Mouse (Mus musculus) megakaryocyte-erythroid progenitor cell, adult 5-6 weeks (primary cell): ENCODE data around the gene Rnf151. TPM values are rescaled to one million over a fixed set of nuclear protein-coding genes. Genes with fewer than 3 reads are reported as not detected.

Source experiments
- ATAC-seq: replicated peaks from 2 replicates; pipeline ENCODE4 v1.8.0; 2016; ENCODE audit warnings: mild to moderate bottlenecking, inconsistent platforms; ENCODE audit not compliant: severe bottlenecking, poor library complexity, low FRiP score, low TSS enrichment
- total RNA-seq, 2 experiments: library from RNA; stranded (forward) in 1 of 2; stranded (reverse) in 1 of 2; fragments of 200-1000, 215-1000 nt in 1 of 2; fragments of >200 nt in 1 of 2; fragmentation: Nextera tagmentation in 1 of 2; gene quantifications; 2 replicates each; pipeline ENCODE4 v1.2.3; 2014 to 2017

The Rnf151 gene
- total RNA-seq (2014; fragmentation: Nextera tagmentation) = 0.72 TPM in 1 of 2 replicates, not detected in the other
- 0.27 TPM in 1 of 2 replicates, not detected in the other for total RNA-seq (2017)

DNA sequence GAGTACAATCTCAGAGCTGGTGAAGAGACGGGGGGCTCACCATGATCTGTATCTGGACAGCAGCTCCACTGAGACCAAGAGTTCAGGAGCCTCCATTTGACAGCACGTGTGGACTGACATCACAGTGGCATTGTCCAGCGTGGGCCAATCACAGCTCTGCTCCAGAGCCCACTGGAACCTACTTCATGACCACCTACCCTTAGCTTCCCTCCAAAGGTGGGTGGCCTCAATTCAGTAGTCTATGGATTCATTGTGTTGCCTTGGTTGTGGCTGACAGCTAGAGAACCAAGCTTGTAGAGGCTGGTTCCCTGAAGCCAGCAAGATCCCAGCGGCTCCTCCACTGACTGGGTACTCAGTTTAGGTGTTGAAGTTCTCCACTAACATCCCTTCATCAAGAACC, at the start of gene Rnf151, which contains the start of gene Rps2:
TSS of gene Rnf151 (minus strand) at position 121 of the 400 bp plus-strand sequence.
TSS of gene Rps2 (plus strand) at position 174 of the 400 bp plus-strand sequence.
- ATAC-seq = no peak

DNA sequence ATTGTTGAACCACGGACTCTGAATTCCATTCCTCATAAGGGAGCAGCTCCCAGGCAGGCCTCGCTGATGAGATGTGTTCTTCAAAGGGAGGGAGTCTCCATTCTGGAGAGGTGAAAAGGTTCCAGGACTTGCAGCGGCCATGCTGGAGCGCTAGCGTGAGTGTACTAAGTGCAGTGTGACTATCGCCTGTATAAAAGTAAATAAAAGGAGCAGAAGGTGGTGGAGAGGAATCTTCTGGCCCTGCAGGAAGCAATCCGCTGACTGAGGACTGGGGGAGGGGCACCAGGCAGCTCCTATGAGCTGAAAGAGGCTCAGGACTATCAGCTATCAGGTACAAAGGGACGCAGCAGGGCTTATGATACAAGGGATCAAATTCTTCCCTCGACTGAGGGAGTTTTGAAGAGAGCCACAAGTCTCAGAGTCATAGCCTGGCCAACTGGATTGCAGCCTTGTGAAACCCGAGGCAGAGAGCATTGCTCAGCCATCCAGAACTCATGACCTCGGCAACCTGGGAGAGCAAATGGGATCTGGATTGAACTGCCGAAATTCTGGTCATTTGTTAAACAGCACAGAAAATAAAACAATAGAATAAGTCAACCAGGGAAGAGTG, 48.5 kb upstream of the Rnf151 start:
- no peak for ATAC-seq

DNA sequence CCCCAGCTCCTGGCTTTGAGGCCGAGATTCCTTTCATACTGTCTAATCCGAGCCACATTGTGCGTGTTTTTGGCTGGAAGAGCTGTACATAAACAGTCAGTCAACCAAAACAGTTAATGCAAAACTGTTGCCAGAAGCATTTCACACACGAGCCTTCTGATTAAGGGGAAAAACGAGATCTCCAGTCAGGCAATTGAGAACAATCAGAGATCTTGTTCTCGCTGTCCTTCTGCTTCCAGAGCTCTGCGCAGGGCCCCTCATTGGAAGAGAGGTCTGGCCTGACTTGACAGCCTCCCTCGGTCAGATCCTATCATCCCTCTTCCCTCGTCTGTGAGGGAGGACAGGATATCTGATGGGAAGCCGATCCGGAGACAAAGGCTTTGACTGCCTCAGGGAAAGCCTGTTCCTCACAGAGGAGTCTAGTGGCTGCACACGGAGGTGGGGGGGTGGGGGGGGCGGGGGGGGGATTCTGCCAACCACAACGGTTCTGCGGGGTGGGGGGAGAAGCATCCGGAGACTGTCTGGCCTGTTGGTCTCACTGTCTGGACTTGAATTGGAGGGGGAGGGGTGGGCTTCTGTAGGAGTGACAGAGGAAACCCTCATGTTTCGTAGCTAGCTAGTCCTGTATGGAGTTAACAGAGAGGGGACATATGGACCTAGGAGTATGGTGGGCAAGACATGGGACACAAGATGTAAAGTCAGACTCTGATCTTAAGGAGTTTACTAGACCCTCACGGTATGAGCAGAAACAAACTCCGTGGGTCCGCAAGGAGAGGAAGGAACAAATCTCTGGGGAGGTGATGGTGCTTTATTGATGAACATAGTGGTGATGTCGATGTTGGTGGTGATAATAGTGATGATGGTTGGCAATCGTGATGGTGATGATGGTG, 47.4 kb upstream of the Rnf151 start:
- ATAC-seq = no peak

DNA sequence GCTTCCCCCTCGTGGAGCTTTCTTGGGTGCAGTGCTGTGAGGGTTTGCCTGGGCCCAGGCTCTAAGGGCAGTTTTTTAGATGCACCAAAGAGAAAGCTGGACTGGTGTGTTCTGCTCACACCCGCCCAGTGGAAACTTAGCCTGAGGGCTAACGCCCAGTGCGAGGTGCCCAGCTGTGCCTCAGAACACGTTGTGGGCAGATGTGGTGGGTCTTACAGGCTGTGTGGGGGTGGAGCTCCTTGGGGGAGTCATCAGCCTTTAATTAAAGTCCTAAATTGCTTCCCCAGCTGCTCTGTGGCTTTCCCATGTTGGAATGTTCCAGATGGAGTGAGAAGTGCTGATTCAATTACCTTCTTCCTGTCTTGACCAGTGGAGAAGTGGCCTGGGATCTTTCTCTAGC, 43.3 kb upstream of the Rnf151 start:
- ATAC-seq = no peak

DNA sequence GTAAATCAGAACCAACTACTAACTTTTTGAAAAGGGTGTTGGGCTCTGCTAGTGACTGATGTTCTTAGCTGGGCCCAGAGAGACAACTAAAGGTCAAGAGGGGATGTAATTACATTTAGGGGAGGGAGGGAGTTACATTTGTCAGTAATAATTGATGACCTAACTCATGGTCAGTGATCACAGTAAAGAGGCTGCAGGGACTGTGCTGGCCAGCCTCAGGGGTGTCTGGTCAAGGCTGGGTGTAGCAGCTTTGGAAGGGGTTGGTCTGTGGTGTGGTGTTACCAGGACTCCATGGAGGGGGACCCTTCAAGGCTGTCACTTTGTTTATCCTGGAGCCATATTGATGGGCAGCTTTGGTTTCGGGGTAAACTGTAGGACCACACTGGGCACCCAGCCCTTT, 39.5 kb upstream of the Rnf151 start:
- no peak for ATAC-seq

DNA sequence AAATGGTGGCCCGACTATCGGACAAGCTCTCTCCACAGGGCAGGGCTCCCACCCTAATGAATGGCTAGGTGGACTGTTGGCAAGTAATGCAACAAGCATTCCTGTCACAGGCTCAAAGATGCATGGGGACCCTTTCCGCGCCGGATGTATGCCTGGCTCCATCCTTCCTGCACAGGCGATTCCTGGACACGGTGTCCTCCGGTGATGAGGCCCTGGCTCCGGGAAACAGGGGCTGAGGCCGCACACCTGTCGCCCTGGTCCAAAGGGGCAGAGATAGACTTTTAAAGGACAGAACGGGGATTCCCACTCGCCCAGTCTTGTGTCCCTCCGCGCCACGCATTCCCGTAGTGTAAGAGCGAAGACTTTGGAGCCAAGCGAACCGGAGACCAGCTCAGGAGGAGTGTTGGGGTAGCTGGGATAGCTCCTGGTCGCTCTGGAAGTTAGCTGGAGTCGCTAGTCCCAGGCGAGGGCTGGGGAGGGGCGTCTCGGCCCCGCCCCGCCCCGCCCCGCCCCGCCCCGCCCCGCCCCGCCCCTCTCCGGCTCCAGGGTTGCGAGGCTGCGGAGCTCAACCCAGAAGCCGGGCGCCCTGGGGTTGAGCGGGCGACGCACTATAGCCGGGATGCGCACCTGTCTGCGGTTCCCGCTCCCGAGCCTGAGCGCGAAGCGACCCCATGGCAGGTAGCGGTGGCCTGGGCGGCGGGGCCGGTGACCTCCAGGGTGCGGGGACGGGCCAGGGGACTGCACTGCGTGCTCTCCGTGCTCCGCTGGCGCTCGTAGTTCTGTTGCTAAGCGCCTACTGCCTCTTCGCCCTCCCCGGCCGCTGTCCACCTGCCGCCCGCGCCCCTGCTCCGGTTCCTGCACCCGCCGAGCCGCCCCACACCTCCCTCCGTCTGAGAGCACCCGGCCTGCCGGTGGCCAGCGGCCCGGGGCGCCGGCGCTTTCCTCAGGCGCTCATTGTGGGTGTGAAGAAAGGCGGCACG, 34.8 kb upstream of the Rnf151 start, which contains the start of gene Hs3st6:
TSS of gene Hs3st6 (plus strand) at position 574 of the 980 bp plus-strand sequence.
- no peak for ATAC-seq

DNA sequence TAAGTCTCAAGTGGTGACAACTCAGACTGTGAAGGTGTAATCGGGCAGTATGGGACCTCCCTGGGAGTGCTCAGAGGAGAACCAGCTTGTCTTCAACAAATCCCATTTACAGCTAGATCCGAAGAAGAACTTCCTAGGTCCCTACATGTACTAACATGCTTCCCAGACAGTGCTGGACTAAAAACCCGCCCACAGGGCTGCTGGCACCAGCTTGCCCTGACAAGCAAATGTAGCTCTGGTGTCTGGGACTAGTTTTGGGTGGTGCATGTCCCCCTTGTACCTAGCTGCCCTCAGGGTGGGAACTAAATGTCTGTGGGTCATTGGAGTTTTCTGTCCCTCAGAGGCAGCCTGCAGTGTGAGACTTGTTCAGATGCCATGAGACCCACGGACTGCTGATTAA, 33.7 kb upstream of the Rnf151 start:
- ATAC-seq = no peak

DNA sequence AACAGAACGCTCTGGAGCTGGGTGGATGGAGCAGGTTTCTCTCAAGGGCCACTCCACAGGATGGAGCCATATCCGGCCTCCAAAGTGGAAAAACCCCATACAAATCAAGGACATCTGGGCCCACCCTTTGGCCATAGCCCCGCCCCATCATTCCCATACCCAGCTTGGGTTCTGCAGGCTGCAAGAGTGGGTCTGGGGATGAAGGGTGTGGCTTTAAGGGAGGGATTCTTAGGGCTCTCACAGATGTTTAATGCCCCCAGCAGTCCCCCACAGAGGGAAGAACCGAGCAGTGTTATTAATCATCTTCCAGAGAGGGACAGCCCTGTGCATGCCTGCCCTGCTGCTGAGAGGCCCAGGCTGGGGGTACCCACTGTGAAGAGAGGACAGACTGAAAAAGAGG, 29.1 kb upstream of the Rnf151 start:
- no peak for ATAC-seq

DNA sequence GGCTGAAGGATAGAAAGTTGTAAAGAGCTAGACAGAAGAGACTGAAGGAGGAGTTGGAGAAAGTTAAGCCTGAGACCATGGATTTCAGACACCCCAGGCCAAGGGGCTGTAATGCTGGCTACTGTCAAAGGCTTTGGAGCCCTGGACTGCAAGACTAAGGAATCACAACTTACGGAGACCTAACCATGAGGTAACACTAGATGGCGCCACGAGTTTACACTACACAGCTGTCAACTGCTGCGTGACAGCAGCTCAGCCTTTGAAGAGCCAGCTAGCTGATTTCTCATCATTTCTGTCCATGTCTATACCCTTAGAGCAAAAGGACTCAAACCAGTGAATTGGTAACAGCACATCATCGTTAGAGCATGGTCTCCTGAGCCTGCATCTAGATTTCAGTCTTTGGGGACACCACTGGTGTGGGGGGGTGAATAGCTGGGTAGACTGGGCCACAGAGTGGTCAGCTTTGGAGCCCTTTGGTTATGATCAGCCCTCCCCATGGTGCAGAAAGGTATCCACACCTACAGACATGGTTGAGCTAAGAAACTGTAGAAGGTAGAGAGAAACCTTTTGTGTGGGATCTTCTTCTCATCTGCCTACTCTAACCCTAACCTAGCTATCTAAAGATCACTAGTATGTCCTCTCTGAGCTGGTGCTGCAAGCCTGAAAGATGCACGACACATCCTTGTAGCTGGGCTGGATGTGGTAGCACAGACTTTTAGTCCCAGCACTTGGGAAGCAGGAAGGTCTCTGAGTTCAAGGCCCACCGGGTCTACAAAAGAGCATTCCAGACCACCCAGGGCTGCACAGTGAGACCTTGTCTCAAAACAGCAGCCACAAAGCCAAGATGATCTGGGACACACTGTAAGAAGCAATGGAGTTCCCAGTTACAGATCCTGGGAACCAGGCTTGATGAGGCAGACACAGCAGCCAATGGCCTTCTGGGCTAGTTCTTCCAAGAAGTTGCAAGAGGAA, 27.9 kb upstream of the Rnf151 start:
- peak; percentile 90 for ATAC-seq

DNA sequence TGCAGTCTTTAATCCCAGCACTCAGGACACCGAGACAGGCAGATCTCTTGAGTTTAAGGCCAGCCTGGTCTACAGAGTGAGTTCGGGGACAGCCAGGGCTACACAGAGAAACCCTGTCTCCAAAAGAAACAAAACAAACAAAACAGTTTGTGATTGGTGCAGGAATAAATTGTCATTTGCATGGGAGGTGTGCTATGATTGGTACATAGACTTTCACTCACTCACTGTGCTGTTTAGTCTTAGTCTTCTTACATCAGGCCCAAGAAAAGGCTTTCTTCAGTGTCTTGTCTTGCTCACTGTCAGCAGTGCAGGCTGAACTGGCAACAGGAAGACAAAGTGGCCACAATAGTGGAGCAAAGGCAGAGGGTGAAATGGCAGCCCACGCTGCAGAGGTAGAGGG, 26.5 kb upstream of the Rnf151 start:
- no peak for ATAC-seq

DNA sequence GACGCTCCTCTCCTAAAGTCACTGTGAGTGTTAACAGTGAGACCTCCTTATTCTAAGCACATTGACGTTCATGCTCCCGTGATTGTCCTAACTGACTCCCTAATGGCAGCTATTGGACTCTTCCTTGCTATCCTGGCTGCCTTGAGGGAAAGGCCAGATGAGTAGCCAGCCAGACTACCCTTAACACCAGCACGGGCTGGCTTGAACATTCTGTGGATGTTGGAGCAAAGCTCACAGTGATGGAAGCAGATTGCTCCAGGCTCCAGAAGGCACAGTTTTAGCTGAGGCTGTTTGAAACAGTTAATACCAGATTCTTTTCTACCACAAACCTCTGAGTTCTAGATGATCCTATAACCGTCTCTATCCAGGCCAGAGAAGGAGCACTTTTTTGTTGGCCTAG, 26.0 kb upstream of the Rnf151 start:
- no peak for ATAC-seq

DNA sequence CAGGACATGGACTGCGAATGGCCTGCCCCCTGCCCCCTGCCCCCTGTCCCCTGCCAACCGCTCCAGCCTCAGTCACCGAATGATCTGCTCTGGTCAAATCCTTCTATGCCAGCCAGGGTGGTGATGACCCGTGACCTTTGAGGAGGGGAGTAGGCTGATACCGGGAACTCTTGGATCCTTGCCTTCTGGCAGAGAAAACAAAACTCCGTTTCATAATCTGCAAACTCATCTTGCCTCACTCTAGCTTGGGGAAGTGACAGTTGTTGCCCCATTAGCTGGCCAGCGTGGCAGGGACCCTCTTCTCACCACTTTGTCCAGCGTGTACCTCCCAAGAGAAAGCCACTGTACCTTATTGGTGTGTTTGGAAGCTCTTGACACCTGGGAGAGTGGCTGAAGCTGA, 24.4 kb upstream of the Rnf151 start:
- ATAC-seq = no peak

DNA sequence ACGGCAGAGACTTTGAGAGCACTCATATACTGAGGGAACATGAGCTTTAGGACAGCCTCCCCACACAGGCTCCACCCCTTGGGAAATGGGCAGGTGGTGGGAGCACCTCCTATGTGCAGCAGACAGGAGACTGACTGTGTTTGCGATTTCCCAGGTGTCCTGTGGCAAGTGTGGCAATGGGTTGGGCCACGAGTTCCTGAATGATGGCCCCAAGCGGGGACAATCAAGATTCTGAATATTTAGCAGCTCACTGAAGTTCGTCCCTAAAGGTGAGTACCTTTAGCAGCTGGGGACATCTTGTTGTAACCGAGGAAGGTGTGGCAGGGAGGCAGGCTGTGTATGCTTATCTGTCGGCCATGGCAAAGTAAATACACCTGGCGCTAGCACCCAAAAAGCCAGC, 22.1 kb upstream of the Rnf151 start:
- no peak for ATAC-seq

DNA sequence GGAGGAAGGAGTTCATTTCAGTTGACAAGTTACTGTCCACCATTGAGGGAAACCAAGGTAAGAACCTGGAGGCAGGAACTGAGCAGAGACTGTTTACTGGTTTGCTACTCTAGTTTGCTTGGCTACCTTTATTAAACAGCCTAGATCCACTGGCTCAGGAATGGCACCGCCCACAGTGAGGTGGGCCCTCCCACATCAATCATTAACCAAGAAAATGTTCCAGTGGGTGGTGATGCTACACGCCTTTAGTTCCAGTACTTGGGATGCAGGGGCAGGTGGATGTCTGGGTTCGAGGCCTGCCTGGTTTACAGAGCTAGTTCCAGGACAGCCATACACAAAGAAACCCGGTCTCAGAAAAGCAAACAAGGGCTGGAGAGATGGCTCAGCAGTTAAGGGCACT, 20.4 kb upstream of the Rnf151 start:
- ATAC-seq = no peak

DNA sequence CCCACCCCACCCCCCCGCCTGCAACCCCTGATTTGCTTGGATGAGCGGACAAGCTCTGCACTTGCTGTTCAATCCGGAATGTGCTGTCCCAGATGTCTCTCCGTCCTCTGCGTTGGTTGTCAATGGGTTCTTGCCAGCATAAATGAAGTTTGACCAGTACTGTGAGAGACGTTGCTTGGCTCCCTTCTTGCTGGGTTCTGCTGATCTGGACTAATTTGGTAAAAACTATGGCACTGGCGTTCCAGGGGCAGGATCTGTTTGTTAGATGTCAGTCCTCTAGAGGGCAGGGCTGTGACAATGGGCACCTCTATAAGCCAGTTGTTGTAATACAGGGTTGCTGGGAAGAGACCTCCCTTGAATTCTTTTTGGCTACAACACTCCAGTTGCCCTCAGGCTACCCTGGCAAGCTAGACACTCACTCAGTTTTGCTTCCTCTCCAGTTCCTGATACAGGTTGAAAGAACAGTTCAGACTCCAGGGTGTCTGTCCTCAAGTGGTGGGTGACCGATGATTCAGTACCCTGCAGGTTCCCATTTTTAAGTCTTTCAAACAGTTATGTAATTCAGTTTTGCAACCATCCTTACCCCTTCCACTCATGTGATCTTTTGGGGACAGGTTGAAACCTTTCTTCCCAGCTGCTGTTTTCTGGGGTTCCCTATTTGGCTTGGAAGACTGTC, 19.4 kb upstream of the Rnf151 start:
- ATAC-seq = peak; percentile 22; the same call in 1 of the 2 replicates

DNA sequence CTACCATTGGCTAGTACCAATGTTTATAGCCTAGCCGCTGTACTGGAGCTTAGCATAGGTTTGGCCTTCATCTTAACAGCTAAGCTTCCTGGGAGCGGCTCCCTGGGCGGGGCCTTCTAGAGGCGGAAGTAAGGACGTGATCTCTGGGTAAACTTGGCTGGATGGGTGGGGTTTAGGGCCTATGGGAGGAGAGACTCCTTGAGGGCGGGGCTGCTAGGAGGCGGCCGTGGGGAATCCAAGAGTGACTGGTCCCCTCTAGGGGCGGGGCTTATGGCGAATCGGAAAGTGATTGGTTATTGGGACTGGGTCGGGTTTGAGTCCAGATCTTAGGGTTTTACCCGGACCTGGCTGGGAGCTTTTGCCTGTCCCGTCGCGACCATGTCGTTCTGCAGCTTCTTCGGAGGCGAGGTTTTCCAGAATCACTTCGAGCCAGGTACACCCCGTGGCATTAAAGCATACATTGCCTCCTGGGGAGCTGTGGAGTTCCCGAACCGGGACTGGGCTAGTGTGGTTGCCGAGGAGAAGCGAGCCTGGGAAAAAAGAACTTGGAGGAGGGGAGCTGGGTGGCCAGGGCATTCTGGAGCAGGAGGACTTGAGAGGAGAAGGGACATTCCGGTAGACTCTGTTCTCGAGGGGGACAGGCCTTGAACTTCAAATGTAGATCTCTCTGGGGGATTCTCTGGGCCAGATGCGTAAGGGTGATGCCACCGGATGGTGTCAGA, 18.6 kb upstream of the Rnf151 start, which contains the start of gene Msrb1:
TSS of gene Msrb1 (plus strand) at position 313 of the 722 bp plus-strand sequence.
- peak; percentile 94 for ATAC-seq

DNA sequence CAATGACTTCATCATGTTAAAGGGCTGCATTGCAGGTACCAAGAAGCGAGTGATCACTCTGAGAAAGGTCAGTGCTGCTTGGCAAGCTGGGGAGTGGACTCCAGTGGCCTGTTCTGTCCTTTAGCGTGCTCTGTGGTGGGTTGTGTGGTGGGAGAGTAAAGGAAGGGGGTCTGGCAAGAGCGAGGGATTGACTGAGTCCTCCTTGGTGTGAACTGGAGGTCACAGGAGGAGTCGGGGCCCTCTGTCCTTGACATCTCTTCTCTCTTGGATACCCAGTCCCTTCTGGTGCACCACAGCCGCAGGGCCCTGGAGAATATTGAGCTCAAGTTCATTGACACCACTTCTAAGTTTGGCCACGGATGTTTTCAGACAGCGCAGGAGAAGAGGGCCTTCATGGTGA, 17.6 kb upstream of the Rnf151 start:
- no peak for ATAC-seq
